Mouse (Mus musculus) right cerebral cortex, postnatal 4 days (tissue): ENCODE results near the gene Krtap14.

Source experiments
- DNase-seq: peaks from one replicate; pipeline ENCODE4 v3.0.0-alpha.2; 2022

Gene Krtap14

DNA sequence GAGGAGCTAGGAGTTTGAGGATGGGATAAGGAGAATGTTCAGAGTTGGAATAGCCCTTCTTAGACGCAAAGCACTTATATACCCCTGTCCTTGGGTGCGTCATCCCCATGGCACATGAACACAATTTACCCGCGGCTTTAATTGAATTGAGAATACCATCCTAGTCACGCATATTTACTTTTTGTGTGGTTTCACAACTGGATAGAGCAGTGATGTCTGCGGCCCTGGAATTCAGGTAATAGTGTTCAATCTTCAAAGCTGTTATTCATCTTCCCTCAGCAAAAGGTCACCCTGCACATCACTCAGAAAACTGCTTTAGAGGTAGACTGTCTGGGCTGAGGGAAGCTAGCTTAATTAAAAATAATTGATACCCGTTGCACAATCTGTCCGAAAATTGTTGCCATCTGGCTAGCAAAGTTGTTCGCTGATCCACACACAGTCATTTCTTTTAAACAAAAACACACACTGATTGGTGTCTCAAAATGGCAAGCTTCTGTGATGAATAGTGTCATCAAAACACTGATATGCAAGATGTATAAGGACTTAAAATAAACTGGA, at the start of gene Krtap14:
Gene Krtap14 (minus strand): TSS at position 51 of the 558 bp plus-strand sequence.
- no peak for DNase-seq

- no peak for DNase-seq
Observed at GRCm38 (mm10) chr16:88874169-88874568, 48.2 kb upstream of the Krtap14 start, which contains the start of gene Krtap19-2. TSS of gene Krtap19-2 (minus strand) at chr16:88874269.

GRCm38 (mm10) chr16:88869311-88869710, 43.4 kb upstream of the Krtap14 start, which contains the start of gene Krtap19-1:
TSS of gene Krtap19-1 (minus strand) at chr16:88869411.
- DNase-seq, result no peak

- no peak for DNase-seq
Observed at GRCm38 (mm10) chr16:88864887-88865407, 39.0 kb upstream of the Krtap14 start.

DNA sequence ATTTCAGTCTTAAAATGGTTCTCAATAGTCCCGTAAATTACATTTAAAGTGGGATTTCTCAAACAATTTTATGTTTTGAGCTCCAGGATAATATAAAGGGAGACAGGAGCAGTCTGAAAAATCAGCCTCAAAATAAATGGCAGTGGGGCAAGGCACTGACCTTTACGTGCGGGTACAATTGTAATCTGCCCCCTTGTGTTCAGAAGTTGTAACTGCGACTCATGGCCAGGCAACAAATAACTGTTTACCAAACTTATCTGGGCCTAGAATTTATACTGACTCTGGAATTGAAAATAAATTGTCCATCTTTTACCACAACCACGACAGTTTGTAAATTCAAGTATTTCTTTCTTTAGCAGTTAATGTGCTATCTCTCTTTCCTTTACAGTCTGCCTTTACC, 25.5 kb upstream of the Krtap14 start:
- DNase-seq, result no peak

- DNase-seq, result no peak
Observed at GRCm38 (mm10) chr16:88848558-88848957, 22.6 kb upstream of the Krtap14 start.

GRCm38 (mm10) chr16:88847363-88847762, 21.4 kb upstream of the Krtap14 start:
- no peak for DNase-seq

DNA sequence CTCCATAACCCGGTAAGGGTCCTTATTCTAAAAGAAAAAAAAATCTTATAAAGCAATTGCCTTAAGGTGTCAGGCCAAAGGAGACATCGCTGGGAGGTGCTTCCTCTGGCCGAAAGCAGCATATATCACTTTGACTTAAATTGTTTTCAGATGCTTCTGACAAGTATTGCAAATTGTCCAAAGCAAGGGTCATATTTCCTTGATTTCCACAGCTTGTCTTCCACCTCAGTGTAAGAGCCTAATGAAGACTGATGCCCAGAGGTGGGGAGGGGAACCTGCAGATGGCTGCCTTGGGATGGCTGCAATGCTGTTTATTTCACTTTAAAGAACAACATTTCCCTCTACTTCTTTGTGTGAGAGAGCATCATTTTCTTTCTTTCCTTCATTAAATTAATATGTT, 1.0 kb upstream of the Krtap14 start:
- DNase-seq, result no peak

DNA sequence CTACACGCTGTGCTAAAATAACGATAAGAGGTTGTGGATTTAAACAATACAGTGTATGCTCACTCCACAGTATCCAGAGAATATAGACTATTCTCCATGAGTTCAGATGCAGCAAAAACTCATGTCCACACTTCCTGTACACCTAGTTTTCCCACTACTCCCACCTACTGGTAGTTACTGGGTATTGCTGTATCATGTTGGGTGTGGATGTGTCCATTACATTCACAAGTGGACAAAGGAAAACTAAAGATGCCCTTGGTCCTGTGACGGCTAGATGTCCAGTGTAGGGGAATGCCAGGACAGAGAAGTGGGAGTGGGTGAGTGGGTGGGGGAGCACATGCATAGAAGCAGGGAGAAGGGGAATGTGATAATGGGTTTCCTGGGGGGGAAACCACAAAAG, 2.2 kb downstream of the Krtap14 start:
- DNase-seq, result no peak

- DNase-seq, result no peak
Observed at GRCm38 (mm10) chr16:88820066-88820465, 5.9 kb downstream of the Krtap14 start, which contains the start of gene Krtap15. TSS of gene Krtap15 (plus strand) at chr16:88820215.

DNA sequence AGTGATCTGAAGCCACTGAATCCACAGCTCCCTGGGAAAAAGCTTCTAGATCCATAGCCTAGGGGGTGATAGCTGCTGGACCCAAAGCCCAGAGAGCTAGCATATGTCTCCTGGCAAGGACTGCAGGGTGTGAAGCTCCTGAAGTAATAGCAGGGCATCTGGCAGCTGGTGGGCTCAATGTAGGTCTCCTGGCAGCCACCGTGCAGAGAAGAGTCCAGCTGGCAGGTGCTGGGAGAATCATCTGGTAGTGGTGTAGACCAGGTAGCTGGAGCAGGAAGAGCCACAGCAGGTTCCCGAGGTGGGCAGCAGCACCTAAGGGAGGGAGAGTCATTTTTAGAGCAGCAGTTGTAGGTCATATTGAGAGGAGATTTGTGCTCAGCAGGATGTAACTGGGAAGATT, 14.1 kb downstream of the Krtap14 start, which contains the start of gene Gm20741:
Gene Gm20741 (minus strand): TSS at position 394 of the 400 bp plus-strand sequence.
- no peak for DNase-seq

DNA sequence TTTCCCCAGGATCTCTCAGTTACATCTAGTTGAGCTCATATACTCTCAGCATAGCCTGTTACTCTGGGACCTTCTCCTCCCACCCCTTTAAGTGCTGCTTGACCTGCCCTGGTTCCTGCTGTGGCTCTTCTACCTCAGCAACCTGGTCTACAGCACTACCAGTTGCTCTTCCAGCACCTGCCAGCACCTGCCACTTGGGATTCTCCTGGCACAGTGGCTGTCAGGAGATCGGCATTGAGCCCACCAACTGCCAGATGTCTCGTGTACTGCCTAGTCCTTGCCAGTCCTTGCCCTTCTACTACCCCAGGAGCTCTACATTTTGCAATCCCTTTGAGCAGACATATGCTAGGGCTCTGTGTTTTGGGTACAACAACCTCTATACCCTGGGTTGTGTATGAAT, 39.2 kb downstream of the Krtap14 start:
- no peak for DNase-seq

DNA sequence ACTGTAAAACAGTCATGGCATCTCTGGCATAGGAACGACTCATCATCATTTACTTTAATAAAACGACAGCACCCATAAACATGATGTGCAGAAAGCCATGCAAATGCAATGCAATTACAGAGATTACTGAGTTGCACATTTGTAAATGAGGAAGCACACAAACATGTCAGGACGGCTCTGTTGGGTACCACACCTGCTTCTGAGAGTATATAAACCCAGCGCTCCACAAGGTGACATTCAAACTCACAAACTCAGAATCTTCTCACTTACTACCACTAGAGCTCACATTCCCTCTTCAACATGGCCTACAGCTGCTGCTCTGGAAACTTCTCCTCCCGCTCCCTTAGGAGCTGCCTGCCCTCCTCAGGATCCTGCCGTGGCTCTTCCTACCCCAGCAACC, 48.3 kb downstream of the Krtap14 start, which contains the start of gene Gm5965:
Gene Gm5965 (plus strand): TSS at position 301 of the 400 bp plus-strand sequence.
- DNase-seq, result no peak

DNA sequence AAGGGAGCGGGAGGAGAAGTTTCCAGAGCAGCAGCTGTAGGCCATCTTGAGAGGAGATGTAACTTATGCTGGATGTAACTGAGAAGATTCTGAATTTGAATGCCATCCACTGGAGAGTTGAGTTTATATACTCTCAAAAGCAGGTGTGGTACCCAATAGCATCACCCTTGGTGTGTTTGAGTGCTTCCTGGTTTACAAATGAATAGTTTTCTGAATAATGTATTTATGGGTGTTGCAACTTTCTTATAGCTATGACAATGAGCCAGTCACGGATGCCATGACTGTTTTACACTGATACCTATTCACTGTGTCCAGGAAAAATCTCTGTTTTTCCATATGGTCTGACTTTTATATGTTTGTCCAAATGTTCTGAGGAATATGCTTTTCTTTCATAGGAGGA, 51.8 kb downstream of the Krtap14 start, which contains the start of gene 2310057N15Rik:
Gene 2310057N15Rik (minus strand): TSS at position 101 of the 400 bp plus-strand sequence.
- DNase-seq, result no peak
